15 mouse cellular contexts compared by ENCODE assay signal in the genomic region with DNA sequence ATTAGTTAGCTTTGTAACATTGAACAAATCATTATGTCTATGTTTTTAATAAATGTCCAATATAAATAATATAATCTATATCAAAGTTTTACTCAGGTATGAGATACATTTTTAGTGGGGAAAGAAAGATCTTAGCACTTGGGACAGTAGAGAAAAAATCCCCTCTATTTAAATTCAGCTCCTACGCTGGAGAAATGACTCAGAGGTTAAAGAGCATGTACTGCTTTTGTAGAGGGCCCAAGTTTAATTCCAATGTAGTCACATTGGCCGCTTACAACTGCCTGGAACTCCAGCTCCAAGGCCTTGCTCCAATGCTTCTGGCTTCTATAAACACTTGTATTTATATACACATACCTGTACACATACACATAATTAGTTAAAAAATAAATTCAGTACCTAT.
"Had no signal": no experiment of that assay in that cellular context is flagged by ENCODE, and none has a peak within 500 bp of the region (broad histone marks: within the 10 kb centered on the region; RNA-seq: fewer than 3 reads in every experiment).

No protein-coding gene starts in this region.

- H3K9me3 ChIP-seq: megakaryocyte, embryonic 14.5 days; midbrain, embryonic 13.5 days; midbrain, embryonic 15.5 days; neural tube, embryonic 12.5 days; stomach, embryonic 15.5 days had no signal

- H3K4me3 ChIP-seq: megakaryocyte, embryonic 14.5 days; midbrain, embryonic 13.5 days; midbrain, embryonic 15.5 days; neural tube, embryonic 12.5 days; stomach, embryonic 15.5 days had no signal

- H3K4me1 ChIP-seq: midbrain, embryonic 13.5 days; midbrain, embryonic 15.5 days; neural tube, embryonic 12.5 days; stomach, embryonic 15.5 days had no signal

- H3K36me3 ChIP-seq: midbrain, embryonic 13.5 days; midbrain, embryonic 15.5 days; neural tube, embryonic 12.5 days; stomach, embryonic 15.5 days had no signal

- ATAC-seq: midbrain, embryonic 13.5 days; midbrain, embryonic 15.5 days had no signal

- H3K27ac ChIP-seq: macrophage; midbrain, embryonic 13.5 days; midbrain, embryonic 15.5 days; neural tube, embryonic 12.5 days; stomach, embryonic 15.5 days; stomach, postnatal 0 days had no signal

- H3K4me2 ChIP-seq: lung, embryonic 14.5 days; midbrain, embryonic 11.5 days; midbrain, embryonic 13.5 days; midbrain, embryonic 15.5 days; neural tube, embryonic 12.5 days; stomach, embryonic 15.5 days had no signal

- H3K27me3 ChIP-seq: megakaryocyte, embryonic 14.5 days; midbrain, embryonic 13.5 days; midbrain, embryonic 15.5 days; neural tube, embryonic 12.5 days; stomach, embryonic 15.5 days had no signal

- H3K9ac ChIP-seq: lung, embryonic 14.5 days; midbrain, embryonic 13.5 days; midbrain, embryonic 15.5 days; neural tube, embryonic 12.5 days; stomach, embryonic 15.5 days had no signal

- DNase-seq: lung, adult 18-20 months; lung, embryonic 14.5 days; lung, postnatal 10 days; right cerebral cortex, postnatal 14 days; thymus, adult 2 months; thymus, postnatal 25 days; thymus, postnatal 4 days had no signal
